Mouse (Mus musculus) bone marrow, adult 2 months (tissue): Measurements from ENCODE around the gene Rnase4.

Experiments used
- CTCF ChIP-seq: fragments of 200-500 bp; IDR thresholded peaks from 2 replicates; pipeline ENCODE4 v1.5.1; 2011; ENCODE audit warnings: low read length, control low read depth; ENCODE audit not compliant: control insufficient read depth, insufficient read depth
- POLR2A ChIP-seq: fragments of 200-500 bp; IDR thresholded peaks from 2 replicates; pipeline ENCODE4 v1.6.1; 2011; ENCODE audit warnings: low read depth, mild to moderate bottlenecking, control low read depth, low read length, borderline replicate concordance; ENCODE audit not compliant: control insufficient read depth

DNA sequence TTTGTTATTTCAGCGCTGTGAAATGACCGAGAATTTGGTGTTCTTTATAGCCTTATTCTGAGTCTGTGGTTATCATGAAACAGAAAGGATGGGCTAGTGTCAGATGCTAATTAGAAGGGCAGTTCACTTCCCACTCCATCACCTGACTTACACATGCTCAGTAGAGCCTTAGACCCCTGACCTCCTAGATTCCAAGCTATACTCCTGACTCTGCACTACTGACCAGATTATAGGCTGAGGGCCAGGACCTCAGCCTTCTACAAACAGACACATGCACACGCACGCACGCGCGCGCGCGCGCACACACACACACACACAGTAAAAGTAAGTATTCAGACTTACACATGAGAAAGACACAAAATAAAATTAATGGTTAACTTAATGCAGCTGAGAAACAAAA, 8.0 kb downstream of the Rnase4 start:
- no peak for TF ChIP-seq POLR2A
- no peak for TF ChIP-seq CTCF
